Mouse (Mus musculus): Measurements from ENCODE around the gene Traip. TPM values are rescaled to one million over a fixed set of nuclear protein-coding genes. Genes with fewer than 3 reads are reported as not detected.

The Traip gene
- polyA plus RNA-seq (2015; fragmentation: Illumina TruSeq; extraction: RNeasy Lipid Tissue Mini Kit (QIAGEN cat#74804); ENCODE audit: insufficient read depth, low read depth, low replicate concordance), result not detected

GRCm38 (mm10) chr9:107949922-107950235, at the start of gene Traip:
TSS of gene Traip (plus strand) at chr9:107950136.

DNA sequence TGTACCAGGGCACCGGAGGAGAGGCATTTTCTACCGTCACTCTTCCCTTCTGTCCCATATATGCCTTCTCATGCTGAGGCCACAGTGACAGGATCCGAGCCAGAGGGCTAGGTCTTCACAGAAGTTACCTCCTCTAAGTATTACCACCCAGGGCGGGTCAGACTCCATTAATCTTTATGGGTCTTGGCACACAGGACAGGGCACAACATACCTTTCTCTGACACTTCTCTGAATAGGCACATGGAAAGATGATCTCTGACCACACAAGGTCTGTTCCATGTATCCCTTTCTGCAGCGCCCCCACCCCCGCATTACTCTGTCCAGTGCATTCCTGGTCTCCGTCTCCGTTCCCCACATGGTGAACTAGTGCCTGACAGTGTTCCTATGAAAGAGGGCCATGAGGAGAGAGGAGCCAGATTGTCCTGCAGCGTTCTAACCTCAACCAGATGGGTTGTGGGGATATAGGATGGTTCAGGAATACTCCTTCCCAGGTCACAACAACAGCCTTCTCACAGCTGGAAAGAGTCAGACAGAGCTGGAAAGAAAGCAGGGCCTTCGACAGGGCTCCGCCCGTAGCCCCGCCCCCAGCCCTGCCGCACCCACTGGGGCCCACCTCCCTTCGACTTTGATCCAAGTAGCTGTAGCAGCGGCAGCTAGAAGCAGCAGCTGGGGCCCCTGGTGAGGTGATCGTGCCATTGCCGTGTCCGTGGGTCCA, 43.5 kb upstream of the Traip start, which contains the start of gene Mst1r:
Mst1r (plus strand) TSS at position 622 of the 715 bp plus-strand sequence.

DNA sequence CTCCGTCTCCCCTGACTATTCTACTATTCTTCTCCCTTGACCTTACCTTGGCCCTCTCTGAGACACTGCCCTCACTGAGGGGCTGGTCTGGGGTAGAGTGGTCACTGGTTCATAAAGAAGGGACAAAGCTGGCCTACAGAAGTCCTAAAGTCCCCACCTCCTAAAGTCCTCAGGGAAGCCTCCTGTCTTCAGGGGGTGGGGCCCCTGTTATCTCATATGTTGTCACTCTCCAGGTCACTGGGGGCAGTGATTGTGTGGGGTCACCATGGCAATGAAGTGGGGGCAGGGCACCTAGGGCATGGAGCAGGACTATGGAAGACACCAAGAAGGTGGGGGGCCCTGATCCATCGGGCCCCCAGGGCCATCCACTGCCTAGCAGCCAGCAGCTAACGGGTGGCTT, 21.8 kb upstream of the Traip start, which contains the start of gene Actl11:
Actl11 (plus strand) TSS at position 301 of the 400 bp plus-strand sequence.

GRCm38 (mm10) chr9:107935374-107935773, 14.6 kb upstream of the Traip start, which contains the start of gene Camkv:
TSS of gene Camkv (plus strand) at chr9:107935674.

GRCm38 (mm10) chr9:107975399-107976386, 25.8 kb downstream of the Traip start, which contains the start of gene Uba7:
TSS of gene Uba7 (plus strand) at chr9:107975505.

DNA sequence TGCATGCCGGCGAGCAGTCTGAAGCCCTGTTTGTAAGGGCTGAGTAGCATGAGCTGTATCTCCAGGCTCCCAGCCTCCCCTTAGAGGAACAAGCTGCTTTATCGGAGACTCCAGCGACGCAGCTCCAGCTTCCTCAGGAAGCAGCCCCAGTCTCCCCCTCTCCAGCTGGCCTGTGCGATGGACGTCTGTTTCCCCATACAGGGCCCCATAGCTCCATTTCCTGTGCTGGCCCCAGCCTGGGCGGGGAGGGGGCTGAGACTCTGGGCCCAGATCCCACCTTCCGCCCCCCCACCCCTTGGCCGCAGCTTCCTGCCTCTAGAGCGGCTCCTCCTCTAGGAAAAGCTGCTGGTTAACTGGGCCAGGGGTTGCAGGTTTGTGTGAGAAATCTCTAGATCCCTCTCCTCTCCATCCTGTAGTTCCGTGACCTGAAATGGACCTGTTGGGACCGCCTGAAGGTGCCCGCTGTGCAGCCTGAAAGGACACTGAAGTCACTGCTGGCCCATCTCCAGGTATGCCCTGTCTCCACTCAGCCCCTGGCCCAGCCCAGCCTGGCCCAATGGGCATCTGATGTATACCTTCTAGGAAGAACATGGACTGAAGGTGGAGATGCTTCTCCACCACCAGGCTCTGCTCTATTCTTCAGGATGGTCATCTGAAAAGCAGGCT, 32.9 kb downstream of the Traip start, which contains the start of gene Gm20661:
Gm20661 (plus strand) TSS at position 378 of the 666 bp plus-strand sequence.

GRCm38 (mm10) chr9:107985131-107986119, 35.5 kb downstream of the Traip start, which contains the start of gene Inka1:
TSS of gene Inka1 (minus strand) at chr9:107985879.

DNA sequence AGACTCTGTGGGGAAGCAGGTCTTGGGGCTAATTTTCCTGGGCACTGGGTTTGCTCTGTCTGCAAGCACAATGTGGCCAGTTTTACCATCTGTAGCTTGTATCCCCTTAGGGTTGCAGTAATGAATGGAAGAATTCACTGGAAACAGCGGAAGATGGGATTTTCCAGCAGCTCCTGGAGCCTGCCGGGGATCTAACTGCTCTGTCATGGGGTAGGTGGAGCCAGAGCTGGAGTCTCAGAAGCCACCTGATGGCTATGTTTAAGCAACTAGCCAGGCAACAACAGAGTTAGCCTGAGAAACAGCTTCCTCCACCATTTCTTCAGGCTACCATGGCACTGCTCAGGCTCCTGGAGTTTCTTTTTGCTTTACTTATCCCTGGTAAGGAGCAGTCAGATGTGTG, 42.3 kb downstream of the Traip start, which contains the start of gene Cdhr4:
Cdhr4 (plus strand) TSS at position 301 of the 400 bp plus-strand sequence.

DNA sequence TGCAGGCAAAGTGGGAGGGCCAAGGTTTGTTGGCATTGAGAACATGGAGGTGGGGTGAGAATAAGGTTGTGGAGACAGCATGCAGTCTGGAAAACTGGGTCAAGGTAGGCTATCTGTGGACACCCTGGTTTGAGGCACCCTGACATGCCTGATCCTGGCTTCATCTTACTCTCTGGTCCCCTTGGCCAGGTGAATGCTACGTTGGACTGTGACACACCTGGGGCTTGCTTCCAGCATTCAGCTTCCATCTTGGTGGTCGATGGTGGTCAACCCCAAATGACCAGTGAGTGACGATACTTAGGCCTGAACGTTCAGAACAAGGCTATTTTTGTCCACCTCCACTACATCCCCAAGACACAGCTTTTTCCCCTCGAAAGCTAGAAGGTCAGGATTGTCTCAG, 46.1 kb downstream of the Traip start, which contains the start of gene Gm20662:
Gm20662 (plus strand) TSS at position 301 of the 400 bp plus-strand sequence.

DNA sequence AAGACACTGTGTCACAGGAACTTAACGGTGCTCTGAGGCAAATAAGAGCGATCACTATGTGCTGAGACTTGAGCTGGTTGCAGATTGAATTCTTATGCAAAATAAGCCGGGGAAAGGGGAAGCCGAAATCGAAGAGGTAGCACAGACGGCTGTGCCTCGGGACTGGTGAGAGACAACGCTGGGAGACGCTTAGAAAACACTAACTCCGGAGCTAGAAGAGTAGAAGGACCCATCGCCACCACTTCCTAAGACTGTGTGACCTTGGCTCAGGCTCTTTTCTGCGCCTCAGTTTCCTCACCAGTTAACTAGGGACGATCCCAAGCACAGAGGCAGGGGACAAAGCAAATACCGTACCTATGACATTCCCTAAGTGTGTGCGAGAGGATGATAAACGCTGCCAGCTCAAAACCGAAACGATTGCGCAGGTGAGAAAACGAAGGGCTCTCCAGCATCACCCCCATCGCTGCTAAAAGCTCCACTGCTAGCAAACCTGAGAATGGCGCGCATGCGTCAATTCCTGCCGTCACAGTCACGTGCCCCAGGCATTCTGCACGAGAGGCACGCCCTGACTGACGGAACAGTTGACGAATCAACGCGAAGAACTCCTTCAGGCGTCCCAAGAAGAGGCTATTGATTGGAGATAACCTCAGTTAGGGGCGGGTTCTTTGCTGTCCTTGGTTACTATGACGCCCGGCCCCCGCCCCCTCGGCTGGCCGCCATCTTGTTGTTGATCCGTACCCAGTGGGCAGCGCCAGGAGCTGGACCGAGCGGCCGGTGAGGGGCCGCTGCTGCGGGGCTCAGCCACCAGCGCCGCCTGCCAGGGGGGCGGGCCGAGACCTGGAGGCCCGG, 52.2 kb downstream of the Traip start, which contains the start of gene Ip6k1:
Ip6k1 (plus strand) TSS at position 580 of the 849 bp plus-strand sequence.

Other genes starting within 250 kb of the Traip start
- gene Sema3f, start 239.7 kb upstream of the Traip start, polyA plus RNA-seq (2015; fragmentation: Illumina TruSeq; extraction: RNeasy Lipid Tissue Mini Kit (QIAGEN cat#74804); ENCODE audit: insufficient read depth, low read depth, low replicate concordance), result 19.9 TPM
- gene Rbm5, start 179.1 kb upstream of the Traip start, polyA plus RNA-seq (2015; fragmentation: Illumina TruSeq; extraction: RNeasy Lipid Tissue Mini Kit (QIAGEN cat#74804); ENCODE audit: insufficient read depth, low read depth, low replicate concordance), result 36.6 TPM
- gene Rbm6, start 76.9 kb upstream of the Traip start, polyA plus RNA-seq (2015; fragmentation: Illumina TruSeq; extraction: RNeasy Lipid Tissue Mini Kit (QIAGEN cat#74804); ENCODE audit: insufficient read depth, low read depth, low replicate concordance), result 27.2 TPM
- 9.7 TPM for gene Mon1a, start 62.0 kb upstream of the Traip start, polyA plus RNA-seq (2015; fragmentation: Illumina TruSeq; extraction: RNeasy Lipid Tissue Mini Kit (QIAGEN cat#74804); ENCODE audit: insufficient read depth, low read depth, low replicate concordance)
- 3.4 TPM for gene Mst1r, start 43.3 kb upstream of the Traip start, polyA plus RNA-seq (2015; fragmentation: Illumina TruSeq; extraction: RNeasy Lipid Tissue Mini Kit (QIAGEN cat#74804); ENCODE audit: insufficient read depth, low read depth, low replicate concordance)
- gene Actl11, start 21.7 kb upstream of the Traip start, polyA plus RNA-seq (2015; fragmentation: Illumina TruSeq; extraction: RNeasy Lipid Tissue Mini Kit (QIAGEN cat#74804); ENCODE audit: insufficient read depth, low read depth, low replicate concordance), result not detected
- gene Camkv, start 14.5 kb upstream of the Traip start, polyA plus RNA-seq (2015; fragmentation: Illumina TruSeq; extraction: RNeasy Lipid Tissue Mini Kit (QIAGEN cat#74804); ENCODE audit: insufficient read depth, low read depth, low replicate concordance), result not detected
- 17.0 TPM for gene Uba7, start 25.4 kb downstream of the Traip start, polyA plus RNA-seq (2015; fragmentation: Illumina TruSeq; extraction: RNeasy Lipid Tissue Mini Kit (QIAGEN cat#74804); ENCODE audit: insufficient read depth, low read depth, low replicate concordance)
- not detected for gene Gm20661, start 32.9 kb downstream of the Traip start, polyA plus RNA-seq (2015; fragmentation: Illumina TruSeq; extraction: RNeasy Lipid Tissue Mini Kit (QIAGEN cat#74804); ENCODE audit: insufficient read depth, low read depth, low replicate concordance)
- 3.5 TPM for gene Inka1, start 35.7 kb downstream of the Traip start, polyA plus RNA-seq (2015; fragmentation: Illumina TruSeq; extraction: RNeasy Lipid Tissue Mini Kit (QIAGEN cat#74804); ENCODE audit: insufficient read depth, low read depth, low replicate concordance)
- gene Cdhr4, start 42.4 kb downstream of the Traip start, polyA plus RNA-seq (2015; fragmentation: Illumina TruSeq; extraction: RNeasy Lipid Tissue Mini Kit (QIAGEN cat#74804); ENCODE audit: insufficient read depth, low read depth, low replicate concordance), result not detected
- not detected for gene Gm20662, start 46.2 kb downstream of the Traip start, polyA plus RNA-seq (2015; fragmentation: Illumina TruSeq; extraction: RNeasy Lipid Tissue Mini Kit (QIAGEN cat#74804); ENCODE audit: insufficient read depth, low read depth, low replicate concordance)
- 29.1 TPM for gene Ip6k1, start 52.4 kb downstream of the Traip start, polyA plus RNA-seq (2015; fragmentation: Illumina TruSeq; extraction: RNeasy Lipid Tissue Mini Kit (QIAGEN cat#74804); ENCODE audit: insufficient read depth, low read depth, low replicate concordance)
- gene Gmppb, start 99.1 kb downstream of the Traip start, polyA plus RNA-seq (2015; fragmentation: Illumina TruSeq; extraction: RNeasy Lipid Tissue Mini Kit (QIAGEN cat#74804); ENCODE audit: insufficient read depth, low read depth, low replicate concordance), result 11.7 TPM
- gene Amigo3, start 103.0 kb downstream of the Traip start, polyA plus RNA-seq (2015; fragmentation: Illumina TruSeq; extraction: RNeasy Lipid Tissue Mini Kit (QIAGEN cat#74804); ENCODE audit: insufficient read depth, low read depth, low replicate concordance), result 1.6 TPM
- not detected for gene Mst1, start 130.3 kb downstream of the Traip start, polyA plus RNA-seq (2015; fragmentation: Illumina TruSeq; extraction: RNeasy Lipid Tissue Mini Kit (QIAGEN cat#74804); ENCODE audit: insufficient read depth, low read depth, low replicate concordance)
- gene Rnf123, start 133.2 kb downstream of the Traip start, polyA plus RNA-seq (2015; fragmentation: Illumina TruSeq; extraction: RNeasy Lipid Tissue Mini Kit (QIAGEN cat#74804); ENCODE audit: insufficient read depth, low read depth, low replicate concordance), result 23.7 TPM
- 40.1 TPM for gene Apeh, start 144.5 kb downstream of the Traip start, polyA plus RNA-seq (2015; fragmentation: Illumina TruSeq; extraction: RNeasy Lipid Tissue Mini Kit (QIAGEN cat#74804); ENCODE audit: insufficient read depth, low read depth, low replicate concordance)
- 0.48 TPM for gene Bsn, start 240.2 kb downstream of the Traip start, polyA plus RNA-seq (2015; fragmentation: Illumina TruSeq; extraction: RNeasy Lipid Tissue Mini Kit (QIAGEN cat#74804); ENCODE audit: insufficient read depth, low read depth, low replicate concordance)